In genomic region chr4:126259063-126259462, GRCm38 (mm10) we compare ENCODE assay signal across 8 mouse cellular contexts. TPM values are rescaled to one million over a fixed set of nuclear protein-coding genes. Genes with fewer than 3 reads are reported as not detected.
DNase-seq lines count a peak whose midpoint lies in the region; ATAC-seq and TF ChIP-seq lines count a peak whose summit lies in the region.

No protein-coding gene starts in this region.

- H3K4me1 ChIP-seq in testis, adult 2 months (ENCODE audit: control insufficient read depth, insufficient read depth, low read length): peaks cover 47% of the 10 kb centered on the region
- peaks cover 25% of the 10 kb centered on the region for H3K4me1 ChIP-seq in hindbrain, postnatal 0 days (ENCODE audit: insufficient read depth, low read length)
- peaks cover 57% of the 10 kb centered on the region for H3K4me1 ChIP-seq in midbrain, embryonic 13.5 days (replicated peaks)

- intact Hi-C loops in left cerebral cortex, postnatal 25 days (cut with DNase I): loop anchor here (5.0 kb wide), 1 partner anchor 157 kb away; the partner anchor contains the start of gene Stk40

- H3K36me3 ChIP-seq in testis, adult 2 months (ENCODE audit: control insufficient read depth, insufficient read depth, low read length): no peaks in the 10 kb centered on the region
- no peaks in the 10 kb centered on the region for H3K36me3 ChIP-seq in hindbrain, postnatal 0 days (ENCODE audit: insufficient read depth, low read length)
- H3K36me3 ChIP-seq in midbrain, embryonic 13.5 days: no peaks in the 10 kb centered on the region

- ATAC-seq in hindbrain, postnatal 0 days: no peak
- no peak for ATAC-seq in midbrain, embryonic 13.5 days

- peak; percentile 40 for DNase-seq in adrenal gland, postnatal 10 days
- DNase-seq in adrenal gland, postnatal 36 days: no peak
- DNase-seq in testis, postnatal 10 days (ENCODE audit: low spot score): no peak
- DNase-seq in hindbrain, postnatal 0 days (ENCODE audit: low spot score): peak; percentile 24
- no peak for DNase-seq in left cerebral cortex, postnatal 25 days (ENCODE audit: low spot score in 2 of 2)
- DNase-seq in frontal cortex, postnatal 14 days (ENCODE audit: low spot score in 2 of 2): no peak

- WGBS in hindbrain, postnatal 0 days: 30% methylated on average over 3 of the region's 3 CpGs
- WGBS in midbrain, embryonic 13.5 days: 29% methylated on average over 3 of the region's 3 CpGs

- H3K9me3 ChIP-seq in hindbrain, postnatal 0 days (ENCODE audit: low read length): no peaks in the 10 kb centered on the region
- H3K9me3 ChIP-seq in midbrain, embryonic 13.5 days: no peaks in the 10 kb centered on the region

- no peak overlapping the region for H3K4me3 ChIP-seq in testis, adult 2 months (ENCODE audit: control insufficient read depth, low read depth, low read length)
- no peak overlapping the region for H3K4me3 ChIP-seq in hindbrain, postnatal 0 days (ENCODE audit: low read length)
- H3K4me3 ChIP-seq in midbrain, embryonic 13.5 days (replicated peaks): no peak overlapping the region

- no peak for TF ChIP-seq POLR2A in testis, adult 2 months (IDR thresholded peaks at IDR 0.05; ENCODE audit: control insufficient read depth, low read depth, low read length)

- 0 out of 2 replicates have a peak overlapping the region, but pooled peaks have one; percentile 56 for H3K27ac ChIP-seq in testis, adult 2 months (ENCODE audit: control insufficient read depth, insufficient read depth, low read depth, low read length)
- H3K27ac ChIP-seq in hindbrain, postnatal 0 days: peak overlapping the region; percentile 52; the same call in 1 of the 2 replicates
- peak overlapping the region; percentile 67; the same call in 1 of the 2 replicates for H3K27ac ChIP-seq in midbrain, embryonic 13.5 days

- no peaks in the 10 kb centered on the region for H3K27me3 ChIP-seq in testis, adult 2 months (ENCODE audit: control insufficient read depth, insufficient read depth, low read length)
- no peaks in the 10 kb centered on the region for H3K27me3 ChIP-seq in hindbrain, postnatal 0 days (ENCODE audit: insufficient read depth, low read length)
- no peaks in the 10 kb centered on the region for H3K27me3 ChIP-seq in midbrain, embryonic 13.5 days

- H3K4me2 ChIP-seq in hindbrain, postnatal 0 days (ENCODE audit: low read depth, low read length): no peak overlapping the region
- peak overlapping the region; percentile 34; the same call in 1 of the 2 replicates for H3K4me2 ChIP-seq in midbrain, embryonic 13.5 days (replicated peaks)

- no peak for TF ChIP-seq CTCF in testis, adult 2 months (IDR thresholded peaks at IDR 0.05; ENCODE audit: control insufficient read depth, insufficient read depth, insufficient replicate concordance, low read depth, low read length)
- TF ChIP-seq CTCF in hindbrain, postnatal 0 days (IDR thresholded peaks at IDR 0.05; ENCODE audit: low read depth): 0 out of 2 replicates have a peak, but pooled peaks have one; percentile 12

- H3K9ac ChIP-seq in hindbrain, postnatal 0 days (replicated peaks; ENCODE audit: low read length): no peak overlapping the region
- no peak overlapping the region for H3K9ac ChIP-seq in midbrain, embryonic 13.5 days (replicated peaks)

RNA-seq across cellular contexts. Expression of gene Map7d1, which starts 2.9 kb away (rescaled TPM):
- 10 to 100 TPM; 60.4 to 72.7 TPM for total RNA-seq in adrenal gland, postnatal 10 days (2021)
- total RNA-seq in adrenal gland, postnatal 36 days (2021): 10 to 100 TPM; 47.7 to 84.9 TPM
- 6.0 and 7.5 TPM in 2 replicates for polyA plus RNA-seq in testis, adult 2 months (2012; rRNA removed)
- total RNA-seq in hindbrain, postnatal 0 days (2014; rRNA removed): 106 and 109 TPM in 2 replicates
- polyA plus RNA-seq in hindbrain, postnatal 0 days (2015; fragmentation: Nextera tagmentation; extraction: Ambion mirVana): 51.0 and 54.6 TPM in 2 replicates
- polyA plus RNA-seq in midbrain, embryonic 13.5 days (2015; fragmentation: Nextera tagmentation; extraction: Ambion mirVana): 64.1 and 89.5 TPM in 2 replicates
- 100 to 1,000 TPM; 253 to 255 TPM for total RNA-seq in left cerebral cortex, postnatal 25 days (2021)

RNA-seq across cellular contexts. Expression of gene Trappc3, which starts 3.1 kb away (rescaled TPM):
- total RNA-seq in adrenal gland, postnatal 10 days (2021): 10 to 100 TPM; 73.1 to 74.8 TPM
- 10 to 100 TPM; 88.7 to 96.5 TPM for total RNA-seq in adrenal gland, postnatal 36 days (2021)
- polyA plus RNA-seq in testis, adult 2 months (2012; rRNA removed): 20.1 and 20.5 TPM in 2 replicates
- 88.9 and 97.4 TPM in 2 replicates for total RNA-seq in hindbrain, postnatal 0 days (2014; rRNA removed)
- polyA plus RNA-seq in hindbrain, postnatal 0 days (2015; fragmentation: Nextera tagmentation; extraction: Ambion mirVana): 187 and 188 TPM in 2 replicates
- 149 and 154 TPM in 2 replicates for polyA plus RNA-seq in midbrain, embryonic 13.5 days (2015; fragmentation: Nextera tagmentation; extraction: Ambion mirVana)
- 10 to 100 TPM; 77.4 to 79.4 TPM for total RNA-seq in left cerebral cortex, postnatal 25 days (2021)

RNA-seq across cellular contexts. Expression of gene Col8a2, which starts 27.5 kb away (rescaled TPM):
- 1 to 10 TPM; 5.5 to 5.6 TPM for total RNA-seq in adrenal gland, postnatal 10 days (2021)
- total RNA-seq in adrenal gland, postnatal 36 days (2021): 1 to 10 TPM; 3.0 to 3.2 TPM
- 0.42 and 0.48 TPM in 2 replicates for polyA plus RNA-seq in testis, adult 2 months (2012; rRNA removed)
- total RNA-seq in hindbrain, postnatal 0 days (2014; rRNA removed): 11.6 and 17.7 TPM in 2 replicates
- 5.5 and 5.9 TPM in 2 replicates for polyA plus RNA-seq in hindbrain, postnatal 0 days (2015; fragmentation: Nextera tagmentation; extraction: Ambion mirVana)
- 1.0 and 1.5 TPM in 2 replicates for polyA plus RNA-seq in midbrain, embryonic 13.5 days (2015; fragmentation: Nextera tagmentation; extraction: Ambion mirVana)
- 1 to 10 TPM; 1.1 to 1.7 TPM for total RNA-seq in left cerebral cortex, postnatal 25 days (2021)

RNA-seq across cellular contexts. Expression of gene Thrap3, which starts 56.5 kb away (rescaled TPM):
- 100 to 1,000 TPM; 177 to 229 TPM for total RNA-seq in adrenal gland, postnatal 10 days (2021)
- total RNA-seq in adrenal gland, postnatal 36 days (2021): 100 to 1,000 TPM; 186 to 192 TPM
- 48.4 and 56.8 TPM in 2 replicates for polyA plus RNA-seq in testis, adult 2 months (2012; rRNA removed)
- total RNA-seq in hindbrain, postnatal 0 days (2014; rRNA removed): 85.7 and 128 TPM in 2 replicates
- polyA plus RNA-seq in hindbrain, postnatal 0 days (2015; fragmentation: Nextera tagmentation; extraction: Ambion mirVana): 108 and 123 TPM in 2 replicates
- 174 and 180 TPM in 2 replicates for polyA plus RNA-seq in midbrain, embryonic 13.5 days (2015; fragmentation: Nextera tagmentation; extraction: Ambion mirVana)
- 100 to 1,000 TPM; 133 to 147 TPM for total RNA-seq in left cerebral cortex, postnatal 25 days (2021)

Comparison
In these comparisons a context has a peak if more than half of its experiments do, and no peak if none do; other contexts are left out.
1. DNase-seq: peak in adrenal gland, postnatal 10 days (single experiment) and hindbrain, postnatal 0 days (single experiment); none in adrenal gland, postnatal 36 days (0 of 2), testis, postnatal 10 days (single experiment), left cerebral cortex, postnatal 25 days (0 of 2) and frontal cortex, postnatal 14 days (0 of 2).
2. Peak in every context shown above with its lines, with median percentiles within 50 percentile points of each other: H3K27ac ChIP-seq.